Mouse (Mus musculus): ENCODE results near the gene Lzic.

DNA sequence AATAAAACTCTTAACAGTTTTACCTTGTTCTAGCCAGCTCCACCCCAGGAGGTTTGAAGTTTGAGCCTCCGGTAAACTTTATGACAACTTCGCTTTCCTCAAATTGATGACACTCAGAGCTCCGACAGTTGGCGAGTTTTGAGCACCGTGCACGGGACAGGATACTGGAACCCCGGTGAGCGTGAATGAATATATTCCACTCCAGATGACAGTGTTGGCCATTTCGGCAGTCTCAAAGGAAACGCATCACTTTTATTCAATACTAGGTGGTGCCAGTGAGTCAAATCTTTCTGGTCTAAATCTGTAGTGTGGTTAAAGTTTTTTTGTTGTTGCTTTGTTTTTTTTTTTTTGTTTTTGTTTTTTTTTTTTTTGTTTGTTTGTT lies 787 bp downstream of the Lzic start:
- TF ChIP-seq CTCF (IDR thresholded peaks at IDR 0.05; ENCODE audit: borderline replicate concordance, control insufficient read depth, extremely low read depth, insufficient read depth, low read length, poor library complexity) (no peak), POLR2A (IDR thresholded peaks at IDR 0.05; ENCODE audit: control insufficient read depth, extremely low read depth, insufficient read depth, low read length, poor library complexity) (no peak)
